Mouse (Mus musculus): Measurements from ENCODE around the gene Garnl3. TPM values are rescaled to one million over a fixed set of nuclear protein-coding genes. Genes with fewer than 3 reads are reported as not detected.
"Not testable (repeated sequence)": the region's sequence is repeated elsewhere in the genome, so short reads cannot be mapped to it uniquely, and the experiment has no call there.

Garnl3 gene
- polyA plus RNA-seq, 1 experiment = 0.96 TPM

DNA sequence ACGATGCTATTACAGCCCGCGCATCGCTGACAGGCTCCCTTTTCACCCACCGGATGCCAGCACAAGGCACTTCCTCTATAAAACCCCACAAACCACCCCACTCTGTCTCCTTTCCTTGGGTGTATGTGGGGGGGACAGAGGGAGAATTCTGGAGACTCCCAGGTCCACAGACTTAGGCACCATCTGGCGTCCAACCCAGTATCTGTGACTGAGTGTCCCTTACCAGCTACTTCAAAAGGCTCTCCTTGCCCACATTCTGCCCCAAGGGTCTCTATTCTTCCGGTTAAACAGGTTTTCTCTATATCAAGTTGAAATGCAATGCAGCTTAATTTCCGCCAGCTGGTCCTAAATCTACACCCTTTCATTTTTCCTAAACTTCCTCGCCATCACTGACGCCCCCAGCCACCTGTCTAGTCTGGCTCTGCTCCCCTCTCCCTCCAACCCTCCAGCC lies 36.2 kb downstream of the Garnl3 start:
- peak; percentile 28 for DNase-seq
- no peak for TF ChIP-seq CTCF (IDR thresholded peaks at IDR 0.05; ENCODE audit: borderline replicate concordance, control insufficient read depth, extremely low read depth, insufficient read depth, low read length, poor library complexity)
- TF ChIP-seq POLR2A (IDR thresholded peaks at IDR 0.05; ENCODE audit: control insufficient read depth, extremely low read depth, insufficient read depth, low read length, poor library complexity) = no peak
- no peak overlapping the region for H3K4me3 ChIP-seq (ENCODE audit: control insufficient read depth, insufficient read depth, low read length)
- WGBS = 37% methylated on average over 10 of the region's 10 CpGs
- H3K27ac ChIP-seq (ENCODE audit: control insufficient read depth, insufficient read depth, low read length) = no peak overlapping the region
- H3K27me3 ChIP-seq (ENCODE audit: control insufficient read depth, insufficient read depth, low read length) = no peaks in the 10 kb centered on the region
- H3K4me1 ChIP-seq (replicated peaks; ENCODE audit: control insufficient read depth, insufficient read depth, low read length) = peaks cover 4% of the 10 kb centered on the region
- no peaks in the 10 kb centered on the region for H3K36me3 ChIP-seq (ENCODE audit: control insufficient read depth, insufficient read depth, low read length)

DNA sequence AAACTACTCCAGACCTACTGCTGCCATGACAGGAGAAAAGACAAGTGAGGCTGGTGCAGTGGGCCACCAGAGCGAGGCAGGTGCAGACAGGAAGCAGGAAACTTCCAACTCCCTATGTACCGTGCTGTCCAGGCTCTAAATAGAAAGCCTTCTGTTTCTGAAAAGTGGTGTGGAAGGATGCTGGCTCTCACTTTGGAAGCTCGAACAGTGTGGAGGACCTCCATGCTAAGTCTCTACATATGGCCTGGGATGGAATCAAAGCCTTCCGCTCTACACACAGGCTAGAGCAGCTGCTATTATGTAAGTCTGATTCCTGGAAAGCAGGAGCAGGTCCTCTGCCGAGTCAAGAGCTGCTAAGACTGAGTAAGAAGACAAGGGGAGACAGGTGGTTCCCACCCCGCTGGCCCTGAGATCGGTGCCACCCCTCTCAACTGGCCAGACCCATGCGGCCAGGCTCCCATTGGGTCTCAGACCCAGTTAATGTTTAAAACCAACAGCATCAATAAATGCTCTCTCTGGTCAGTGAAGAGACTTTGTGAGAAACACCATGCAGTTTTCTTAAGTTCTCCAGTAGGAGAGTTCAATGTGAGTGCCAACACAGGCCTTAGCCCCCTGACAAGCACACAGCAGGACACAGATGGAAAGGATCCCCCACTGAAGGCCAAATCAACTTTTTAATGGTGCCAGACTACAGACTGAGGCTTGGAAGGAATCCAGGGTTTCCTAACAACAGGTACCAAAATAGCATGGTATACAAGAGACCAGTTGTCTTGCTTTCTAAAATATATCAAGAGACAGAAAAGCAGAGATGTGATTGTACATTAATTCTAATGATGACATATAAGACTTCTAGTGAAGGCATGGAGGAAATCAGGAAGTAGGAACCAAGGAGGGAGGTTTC lies 40.6 kb downstream of the Garnl3 start:
- Histone ChIP-seq H3K27ac (ENCODE audit: control insufficient read depth, insufficient read depth, low read length) (no peak overlapping the region), H3K4me3 (ENCODE audit: control insufficient read depth, insufficient read depth, low read length) (no peak overlapping the region), H3K4me1 (replicated peaks; ENCODE audit: control insufficient read depth, insufficient read depth, low read length) (peaks cover 4% of the 10 kb centered on the region), H3K27me3 (ENCODE audit: control insufficient read depth, insufficient read depth, low read length) (no peaks in the 10 kb centered on the region), H3K36me3 (ENCODE audit: control insufficient read depth, insufficient read depth, low read length) (no peaks in the 10 kb centered on the region)
- 84% methylated on average over 8 of the region's 8 CpGs for WGBS
- DNase-seq = no peak
- TF ChIP-seq CTCF (IDR thresholded peaks at IDR 0.05; ENCODE audit: borderline replicate concordance, control insufficient read depth, extremely low read depth, insufficient read depth, low read length, poor library complexity) (no peak), POLR2A (IDR thresholded peaks at IDR 0.05; ENCODE audit: control insufficient read depth, extremely low read depth, insufficient read depth, low read length, poor library complexity) (no peak)

GRCm38 (mm10) chr2:33090033-33090400 lies 41.4 kb downstream of the Garnl3 start:
- not testable (repeated sequence) for DNase-seq; H3K27ac ChIP-seq (ENCODE audit: control insufficient read depth, insufficient read depth, low read length); H3K36me3 ChIP-seq (ENCODE audit: control insufficient read depth, insufficient read depth, low read length); H3K4me1 ChIP-seq (replicated peaks; ENCODE audit: control insufficient read depth, insufficient read depth, low read length); H3K27me3 ChIP-seq (ENCODE audit: control insufficient read depth, insufficient read depth, low read length); H3K4me3 ChIP-seq (ENCODE audit: control insufficient read depth, insufficient read depth, low read length)
- 15% methylated on average over 1 of the region's 1 CpGs for WGBS

- WGBS = 90% methylated on average over 5 of the region's 5 CpGs
- Histone ChIP-seq H3K4me1 (replicated peaks; ENCODE audit: control insufficient read depth, insufficient read depth, low read length) (no peaks in the 10 kb centered on the region), H3K27me3 (ENCODE audit: control insufficient read depth, insufficient read depth, low read length) (no peaks in the 10 kb centered on the region), H3K27ac (ENCODE audit: control insufficient read depth, insufficient read depth, low read length) (no peak overlapping the region), H3K36me3 (ENCODE audit: control insufficient read depth, insufficient read depth, low read length) (no peaks in the 10 kb centered on the region), H3K4me3 (ENCODE audit: control insufficient read depth, insufficient read depth, low read length) (no peak overlapping the region)
- TF ChIP-seq POLR2A (IDR thresholded peaks at IDR 0.05; ENCODE audit: control insufficient read depth, extremely low read depth, insufficient read depth, low read length, poor library complexity) (no peak), CTCF (IDR thresholded peaks at IDR 0.05; ENCODE audit: borderline replicate concordance, control insufficient read depth, extremely low read depth, insufficient read depth, low read length, poor library complexity) (no peak)
- DNase-seq = no peak
These were observed 42.0 kb downstream of the Garnl3 start for GRCm38 (mm10) chr2:33089356-33090032.

DNA sequence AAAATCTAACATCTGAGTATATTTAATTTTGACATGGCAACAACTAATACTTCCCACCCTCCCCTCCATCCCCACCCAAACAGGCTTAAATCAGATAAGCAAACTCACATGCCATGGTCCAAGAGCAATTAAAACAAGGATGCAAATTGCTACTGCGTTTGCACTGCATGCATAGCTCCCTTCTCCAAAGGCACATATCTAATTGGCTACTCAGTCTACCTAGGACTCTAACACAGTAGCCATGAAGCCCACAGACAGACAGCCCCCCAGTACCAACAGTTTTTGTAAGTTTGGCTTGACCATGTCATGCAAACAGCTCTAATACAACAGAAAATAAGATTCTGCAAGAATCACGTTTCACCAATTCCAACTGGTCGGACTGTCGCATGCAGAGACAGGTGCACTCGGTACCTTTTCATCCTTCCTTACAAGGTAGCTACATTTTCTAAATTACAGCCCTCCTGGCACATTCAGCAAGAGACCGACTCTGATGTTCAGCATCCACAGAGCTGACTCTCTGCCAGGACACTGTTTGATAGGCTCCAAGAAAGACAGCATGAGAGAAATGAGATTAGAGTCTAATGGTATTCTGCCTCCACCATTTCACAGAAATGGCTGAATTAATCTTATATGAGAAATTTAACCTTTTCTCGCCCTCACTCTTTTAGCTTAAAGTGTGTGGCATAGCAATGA lies 44.6 kb downstream of the Garnl3 start:
- no peak for DNase-seq
- Histone ChIP-seq H3K27me3 (ENCODE audit: control insufficient read depth, insufficient read depth, low read length) (no peaks in the 10 kb centered on the region), H3K4me1 (replicated peaks; ENCODE audit: control insufficient read depth, insufficient read depth, low read length) (no peaks in the 10 kb centered on the region), H3K27ac (ENCODE audit: control insufficient read depth, insufficient read depth, low read length) (no peak overlapping the region), H3K36me3 (ENCODE audit: control insufficient read depth, insufficient read depth, low read length) (no peaks in the 10 kb centered on the region), H3K4me3 (ENCODE audit: control insufficient read depth, insufficient read depth, low read length) (no peak overlapping the region)
- TF ChIP-seq CTCF (IDR thresholded peaks at IDR 0.05; ENCODE audit: borderline replicate concordance, control insufficient read depth, extremely low read depth, insufficient read depth, low read length, poor library complexity) (no peak), POLR2A (IDR thresholded peaks at IDR 0.05; ENCODE audit: control insufficient read depth, extremely low read depth, insufficient read depth, low read length, poor library complexity) (no peak)
- 91% methylated on average over 7 of the region's 7 CpGs for WGBS

DNA sequence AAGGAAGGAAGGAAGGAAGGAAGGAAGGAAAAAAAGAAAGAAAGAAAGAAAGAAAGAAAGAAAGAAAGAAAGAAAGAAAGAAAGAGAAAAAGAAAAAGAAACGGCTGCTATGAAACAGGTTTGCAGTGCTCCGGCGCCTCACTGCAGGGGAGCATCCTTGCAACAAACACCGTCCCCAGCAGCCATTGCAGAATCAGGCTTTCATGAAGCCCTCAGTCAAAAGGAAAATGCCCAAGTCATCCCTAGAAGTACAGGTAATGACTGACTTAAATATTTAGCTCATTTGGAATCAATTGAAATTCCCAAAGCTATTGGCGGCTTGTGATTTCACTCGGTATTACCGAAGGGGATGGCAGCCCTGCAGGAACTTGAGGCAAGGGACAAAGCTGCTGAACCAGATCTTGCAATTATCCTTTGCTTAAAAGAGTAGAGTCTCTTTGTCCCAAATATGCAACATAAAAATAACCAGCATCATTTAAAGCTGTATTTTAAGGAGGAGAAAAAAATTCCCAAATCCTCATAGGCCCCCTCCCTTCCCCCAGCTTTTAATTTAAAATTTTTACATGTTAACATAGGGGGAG lies 45.3 kb downstream of the Garnl3 start:
- TF ChIP-seq CTCF (IDR thresholded peaks at IDR 0.05; ENCODE audit: borderline replicate concordance, control insufficient read depth, extremely low read depth, insufficient read depth, low read length, poor library complexity) (no peak), POLR2A (IDR thresholded peaks at IDR 0.05; ENCODE audit: control insufficient read depth, extremely low read depth, insufficient read depth, low read length, poor library complexity) (no peak)
- Histone ChIP-seq H3K4me3 (ENCODE audit: control insufficient read depth, insufficient read depth, low read length) (no peak overlapping the region), H3K27ac (ENCODE audit: control insufficient read depth, insufficient read depth, low read length) (no peak overlapping the region), H3K4me1 (replicated peaks; ENCODE audit: control insufficient read depth, insufficient read depth, low read length) (no peaks in the 10 kb centered on the region), H3K27me3 (ENCODE audit: control insufficient read depth, insufficient read depth, low read length) (no peaks in the 10 kb centered on the region), H3K36me3 (ENCODE audit: control insufficient read depth, insufficient read depth, low read length) (no peaks in the 10 kb centered on the region)
- 89% methylated on average over 7 of the region's 7 CpGs for WGBS
- DNase-seq = no peak

Measured in thymus, adult 2 months (tissue).